Mouse (Mus musculus) stomach, postnatal 0 days (tissue): ENCODE results near the gene Steap1. TPM values are rescaled to one million over a fixed set of nuclear protein-coding genes. Genes with fewer than 3 reads are reported as not detected.

ENCODE experiments used
- ATAC-seq: fragments of 200-750 bp; cut with Nextera tagmentation; 2 replicates; pipeline ENCODE4 v1.8.0; 2017; ENCODE audit not compliant: low FRiP score, low TSS enrichment
- DNase-seq: peaks from one replicate; pipeline ENCODE4 v3.0.0-alpha.2; 2016; ENCODE audit warnings: low spot score
- H3K27ac ChIP-seq: fragments of 300-500 bp; sonication (generic); replicated peaks from 2 replicates; pipeline ENCODE4 v1.5.1; 2014; ENCODE audit warnings: mild to moderate bottlenecking, control low read depth
- H3K27me3 ChIP-seq: fragments of 300-500 bp; sonication (generic); 2 replicates; pipeline ENCODE4 v1.6.1; 2014; ENCODE audit warnings: low read length; ENCODE audit not compliant: control insufficient read depth, insufficient read depth
- H3K36me3 ChIP-seq: fragments of 300-500 bp; sonication (generic); 2 replicates; pipeline ENCODE4 v1.6.1; 2014; ENCODE audit warnings: low read length, mixed read lengths; ENCODE audit not compliant: control insufficient read depth, insufficient read depth
- H3K4me1 ChIP-seq: fragments of 300-500 bp; sonication (generic); replicated peaks from 2 replicates; pipeline ENCODE4 v1.6.1; 2014; ENCODE audit warnings: antibody characterized with exemption; ENCODE audit not compliant: control insufficient read depth, insufficient read depth
- H3K4me2 ChIP-seq: fragments of 300-500 bp; sonication (generic); replicated peaks from 2 replicates; pipeline ENCODE4 v1.6.1; 2014; ENCODE audit warnings: low read depth, mild to moderate bottlenecking, control low read depth, moderate library complexity
- H3K4me3 ChIP-seq: fragments of 300-500 bp; sonication (generic); 2 replicates; pipeline ENCODE4 v1.5.1; 2014; ENCODE audit warnings: low read depth, low read length, control low read depth
- H3K9ac ChIP-seq: fragments of 300-500 bp; sonication (generic); 2 replicates; pipeline ENCODE4 v1.6.1; 2014; ENCODE audit warnings: mild to moderate bottlenecking, low read length, control low read depth, mixed read lengths
- H3K9me3 ChIP-seq: fragments of 300-500 bp; sonication (generic); 2 replicates; pipeline ENCODE4 v1.6.1; 2016; ENCODE audit warnings: low read length; ENCODE audit not compliant: control insufficient read depth
- CTCF ChIP-seq: IDR thresholded peaks from 2 replicates; pipeline ENCODE4 v1.5.1; 2016; ENCODE audit warnings: antibody characterized with exemption, low read depth, mild to moderate bottlenecking, moderate library complexity
- EP300 ChIP-seq: optimal IDR thresholded peaks from 2 replicates; pipeline ENCODE3; 2016; ENCODE audit warnings: antibody characterized with exemption
- WGBS: fragments of 180-500 bp; shearing (Covaris S2); extraction: QIAGEN DNeasy Blood & Tissue Kit; methylation state at CpG from one replicate; pipeline ENCODE4 v1.1.7; 2014; 5-methylcytosine and 5-hydroxymethylcytosine counted together
- polyA plus RNA-seq: library from polyadenylated mRNA; unstranded; fragments of >200 nt; fragmentation: Nextera tagmentation; extraction: Ambion mirVana; gene quantifications from 2 replicates; pipeline ENCODE4 v1.2.1, GENCODE M21; 2015

Gene Steap1
- polyA plus RNA-seq, result 10.8 and 11.8 TPM in 2 replicates

- ATAC-seq (peak; percentile 96), DNase-seq (peak; percentile 93)
- no peaks in the 10 kb centered on the region for H3K36me3 ChIP-seq
- peak within 1 kb of the TSS; percentile 70 for H3K4me3 ChIP-seq
- H3K27ac ChIP-seq, result no peak within 1 kb of the TSS
- WGBS, result under 1% methylated on average over 64 of the region's 75 CpGs
- H3K4me2 ChIP-seq, result peak within 1 kb of the TSS; percentile 98
- H3K9me3 ChIP-seq, result no peaks in the 10 kb centered on the region
- peak within 1 kb of the TSS; percentile 69 for H3K9ac ChIP-seq
- no peaks in the 10 kb centered on the region for H3K27me3 ChIP-seq
- H3K4me1 ChIP-seq, result no peaks in the 10 kb centered on the region; the same call in 1 of the 2 replicates
- TF ChIP-seq CTCF, result peak; percentile 90
- TF ChIP-seq EP300, result no peak
These were observed at the start of gene Steap1 for GRCm38 (mm10) chr5:5748866-5749682. Gene Steap1 (minus strand): TSS chr5:5749326.

GRCm38 (mm10) chr5:5787106-5787505 lies 38.0 kb upstream of the Steap1 start:
- Histone ChIP-seq H3K4me1 (no peaks in the 10 kb centered on the region), H3K36me3 (no peaks in the 10 kb centered on the region), H3K27me3 (no peaks in the 10 kb centered on the region), H3K4me2 (no peak overlapping the region), H3K9me3 (no peaks in the 10 kb centered on the region), H3K27ac (no peak overlapping the region), H3K9ac (no peak overlapping the region), H3K4me3 (no peak overlapping the region)
- DNase-seq, result no peak
- no peak for ATAC-seq
- TF ChIP-seq CTCF, result no peak
- no peak for TF ChIP-seq EP300
- 80% methylated on average over 2 of the region's 2 CpGs for WGBS

GRCm38 (mm10) chr5:5756392-5757019 lies 7.4 kb upstream of the Steap1 start:
- DNase-seq, result no peak
- H3K27me3 ChIP-seq, result no peaks in the 10 kb centered on the region
- 61% methylated on average over 3 of the region's 3 CpGs for WGBS
- H3K9me3 ChIP-seq, result no peaks in the 10 kb centered on the region
- no peak overlapping the region for H3K9ac ChIP-seq
- no peak overlapping the region for H3K4me2 ChIP-seq
- ATAC-seq, result no peak
- no peaks in the 10 kb centered on the region for H3K4me1 ChIP-seq
- no peaks in the 10 kb centered on the region for H3K36me3 ChIP-seq
- TF ChIP-seq EP300, result no peak
- TF ChIP-seq CTCF, result peak; percentile 39
- H3K4me3 ChIP-seq, result no peak overlapping the region
- H3K27ac ChIP-seq, result no peak overlapping the region

- 2% methylated on average over 9 of the region's 9 CpGs for WGBS
- no peak for ATAC-seq
- Histone ChIP-seq H3K9ac (no peak overlapping the region), H3K27me3 (no peaks in the 10 kb centered on the region), H3K4me2 (no peak overlapping the region), H3K36me3 (no peaks in the 10 kb centered on the region), H3K27ac (no peak overlapping the region), H3K4me1 (no peaks in the 10 kb centered on the region), H3K9me3 (no peaks in the 10 kb centered on the region), H3K4me3 (no peak overlapping the region)
- TF ChIP-seq EP300, result no peak
- peak; percentile 92 for TF ChIP-seq CTCF
- DNase-seq, result peak; percentile 60
These were observed 5.9 kb upstream of the Steap1 start for GRCm38 (mm10) chr5:5755039-5755438.

GRCm38 (mm10) chr5:5749772-5750222 lies 671 bp upstream of the Steap1 start:
- no peak overlapping the region for H3K27ac ChIP-seq
- H3K4me3 ChIP-seq, result peak overlapping the region; percentile 70
- H3K36me3 ChIP-seq, result no peaks in the 10 kb centered on the region
- TF ChIP-seq CTCF, result peak; percentile 80
- no peak for TF ChIP-seq EP300
- H3K27me3 ChIP-seq, result no peaks in the 10 kb centered on the region
- peak; percentile 55 for ATAC-seq
- H3K4me2 ChIP-seq, result peak overlapping the region; percentile 98
- DNase-seq, result peak; percentile 46
- no peak overlapping the region; the same call in 1 of the 2 replicates for H3K9ac ChIP-seq
- no peaks in the 10 kb centered on the region; the same call in 1 of the 2 replicates for H3K4me1 ChIP-seq
- no peaks in the 10 kb centered on the region for H3K9me3 ChIP-seq
- WGBS, result under 1% methylated on average over 13 of the region's 13 CpGs
